Mouse (Mus musculus) retina, postnatal 7 days (tissue): ENCODE measurements around the gene Sav1.
A peak's percentile ranks its signal among the peaks of the same experiment; 100 is the strongest.

Source experiments
- DNase-seq: peaks from one replicate; pipeline ENCODE4 v3.0.0-alpha.2; 2012; ENCODE audit warnings: low read depth, low spot score

Gene Sav1

DNA sequence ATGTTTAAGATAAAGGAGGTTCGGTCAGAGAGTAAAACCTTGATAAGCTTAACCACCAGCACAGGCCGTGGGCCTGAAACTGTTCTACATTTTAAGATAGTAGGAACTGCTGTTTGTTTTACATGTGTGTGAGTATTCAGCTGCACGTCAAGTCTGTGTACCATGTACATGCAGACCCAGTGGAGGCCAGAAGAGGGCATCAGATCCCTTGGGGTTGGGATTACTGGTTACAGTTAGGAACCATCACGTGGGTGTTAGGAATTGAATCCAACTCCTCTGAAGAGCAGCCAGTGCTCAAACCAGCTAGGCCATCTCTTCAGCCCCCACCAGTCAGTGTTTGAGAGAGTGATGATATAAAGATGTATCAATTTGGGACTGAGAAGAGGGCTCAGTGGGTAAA is 24.3 kb downstream of the Sav1 start:
- DNase-seq, result peak; percentile 6

GRCm38 (mm10) chr12:69957378-69957777 is 29.4 kb downstream of the Sav1 start:
- DNase-seq, result no peak

DNA sequence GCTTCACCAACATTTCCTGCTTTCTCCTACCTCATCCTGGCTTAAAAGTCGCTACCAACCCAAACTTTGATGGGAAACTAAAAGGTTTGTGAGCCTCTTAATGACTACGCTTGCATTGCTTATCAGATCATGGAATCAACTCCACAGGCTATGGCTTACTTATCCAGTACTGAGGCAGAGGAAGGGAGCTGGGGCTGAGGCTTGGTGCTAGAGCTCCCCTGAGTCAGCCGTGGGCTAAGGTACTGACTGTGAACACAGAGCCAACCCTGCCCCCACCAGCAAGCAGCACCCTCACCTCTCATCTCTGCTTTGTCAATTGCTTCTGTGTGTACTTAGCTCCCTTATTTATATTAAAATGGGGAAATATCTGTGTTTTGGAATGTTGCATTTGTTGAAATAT is 39.3 kb downstream of the Sav1 start:
- no peak for DNase-seq

DNA sequence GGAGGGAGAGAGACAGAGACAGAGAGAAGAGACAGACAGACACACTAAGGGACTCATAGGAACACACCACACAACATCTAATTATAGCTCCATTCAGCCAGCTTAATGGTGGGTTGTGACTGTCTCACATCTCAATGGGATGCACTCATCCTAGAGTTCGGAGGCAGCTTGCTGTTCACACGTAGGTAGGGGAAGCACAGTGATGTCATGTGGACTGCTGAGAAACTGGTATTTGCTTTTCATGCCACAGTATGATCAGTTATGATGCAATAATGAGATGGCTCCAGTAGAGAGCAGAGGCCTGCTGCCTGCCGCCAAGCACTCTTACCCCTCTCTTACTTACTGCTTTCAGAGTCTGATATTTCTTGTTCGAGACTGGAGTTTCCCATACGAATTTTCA is 40.9 kb downstream of the Sav1 start:
- DNase-seq, result no peak

DNA sequence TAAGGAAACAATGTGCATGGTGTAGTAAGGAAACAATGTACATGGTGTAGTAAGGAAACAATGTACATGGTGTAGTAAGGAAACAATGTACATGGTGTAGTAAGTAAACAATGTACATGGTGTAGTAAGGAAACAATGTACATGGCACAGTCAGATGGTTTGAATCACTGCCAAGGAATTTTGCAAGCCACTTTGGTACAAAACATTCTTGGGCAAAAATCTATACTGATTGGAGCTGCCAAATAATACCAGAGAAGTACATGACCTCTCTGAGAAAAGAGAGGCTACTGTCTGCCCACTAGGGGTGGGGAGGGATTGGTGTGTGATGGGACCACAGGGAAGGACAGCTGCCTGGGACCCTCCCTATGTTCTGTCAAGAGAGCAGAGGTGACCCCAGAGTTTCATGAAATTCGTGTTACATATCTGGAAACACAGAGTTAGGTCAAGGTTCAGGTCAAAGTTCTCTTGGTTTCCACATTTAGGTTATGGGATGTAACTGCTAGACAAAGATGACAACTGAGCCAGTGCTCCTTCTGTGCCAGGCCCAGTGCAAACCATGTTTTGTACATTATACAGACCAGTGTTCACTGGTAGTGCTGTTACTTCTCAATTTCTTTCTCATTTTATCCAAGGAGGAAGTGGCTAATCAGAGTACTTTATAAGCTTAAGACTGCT is 45.0 kb downstream of the Sav1 start:
- no peak for DNase-seq

DNA sequence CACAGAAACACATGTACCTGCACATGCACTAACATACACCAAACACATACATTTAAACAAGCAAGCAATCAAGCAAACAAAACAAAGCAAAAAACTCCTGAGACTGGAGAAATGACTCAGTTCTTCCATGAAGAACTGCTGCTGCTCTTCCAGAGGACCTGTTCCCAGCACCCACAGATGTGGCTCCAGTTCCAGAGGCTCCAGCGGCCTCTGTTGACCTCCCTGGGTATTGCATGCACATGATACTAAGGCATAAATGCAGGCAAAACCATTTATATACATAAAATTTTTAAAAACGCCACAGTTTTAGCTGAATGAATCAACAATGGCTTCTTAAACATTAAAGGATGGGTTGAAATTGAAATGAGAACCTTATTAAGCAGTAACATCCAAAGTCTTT is 47.5 kb downstream of the Sav1 start:
- DNase-seq, result no peak

GRCm38 (mm10) chr12:69937731-69938130 is 49.1 kb downstream of the Sav1 start:
- no peak for DNase-seq

- DNase-seq, result no peak
Observed at GRCm38 (mm10) chr12:69926716-69927115, 60.1 kb downstream of the Sav1 start.

DNA sequence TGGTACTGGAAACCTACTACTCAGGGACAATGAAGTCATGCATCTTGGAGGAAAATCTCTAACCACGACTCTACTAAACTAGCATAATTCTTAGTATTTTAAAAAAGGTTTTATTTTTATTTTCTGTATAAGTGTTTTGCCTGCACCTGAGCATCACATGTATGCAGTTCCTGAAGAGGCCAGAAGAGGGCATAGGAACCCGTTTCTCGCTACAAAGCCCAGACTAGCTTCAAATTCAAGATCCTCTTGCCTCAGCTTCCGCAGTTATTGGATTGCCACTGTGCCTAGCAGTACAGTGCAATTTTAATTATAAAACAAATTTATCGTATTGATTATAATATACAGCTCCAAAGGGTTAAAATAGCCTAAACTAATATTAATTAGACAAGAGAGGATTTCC is 62.8 kb downstream of the Sav1 start:
- DNase-seq, result peak; percentile 16

- no peak for DNase-seq
Observed at GRCm38 (mm10) chr12:69923603-69924002, 63.2 kb downstream of the Sav1 start.

- DNase-seq, result no peak
Observed at GRCm38 (mm10) chr12:69923128-69923527, 63.7 kb downstream of the Sav1 start.

GRCm38 (mm10) chr12:69922099-69922498 is 64.7 kb downstream of the Sav1 start:
- DNase-seq, result no peak

- DNase-seq, result no peak
Observed at GRCm38 (mm10) chr12:69917870-69918269, 68.9 kb downstream of the Sav1 start.
